Mouse (Mus musculus): ENCODE results near the gene Abraxas1.

The Abraxas1 gene

GRCm38 (mm10) chr5:100822826-100823225, 2.1 kb upstream of the Abraxas1 start:
- DNase-seq (ENCODE audit: low spot score in 2 of 2), result no peak

- no peak for DNase-seq (ENCODE audit: low spot score in 2 of 2)
Observed at GRCm38 (mm10) chr5:100821375-100821774, 610 bp upstream of the Abraxas1 start.

- DNase-seq (ENCODE audit: low spot score in 2 of 2), result no peak
Observed at GRCm38 (mm10) chr5:100819568-100820480, 941 bp downstream of the Abraxas1 start.

- no peak for DNase-seq (ENCODE audit: low spot score in 2 of 2)
Observed at GRCm38 (mm10) chr5:100818341-100818740, 2.4 kb downstream of the Abraxas1 start.

GRCm38 (mm10) chr5:100798165-100798860, 22.5 kb downstream of the Abraxas1 start, which contains the start of the genes Helq and Mrps18c:
Helq (minus strand) TSS chr5:100798598.
Mrps18c (plus strand) TSS chr5:100798627.
- peak; percentile 86 to 91 for DNase-seq (ENCODE audit: low spot score in 2 of 2)

- no peak for DNase-seq (ENCODE audit: low spot score in 2 of 2)
Observed at GRCm38 (mm10) chr5:100794084-100794483, 26.7 kb downstream of the Abraxas1 start.

GRCm38 (mm10) chr5:100792261-100792660, 28.5 kb downstream of the Abraxas1 start:
- DNase-seq (ENCODE audit: low spot score in 2 of 2), result no peak

- no peak for DNase-seq (ENCODE audit: low spot score in 2 of 2)
Observed at GRCm38 (mm10) chr5:100787527-100787926, 33.2 kb downstream of the Abraxas1 start.

GRCm38 (mm10) chr5:100779002-100779401, 41.8 kb downstream of the Abraxas1 start:
- DNase-seq (ENCODE audit: low spot score in 2 of 2), result no peak

GRCm38 (mm10) chr5:100776900-100777299, 43.9 kb downstream of the Abraxas1 start:
- no peak for DNase-seq (ENCODE audit: low spot score in 2 of 2)

- DNase-seq (ENCODE audit: low spot score in 2 of 2), result no peak
Observed at GRCm38 (mm10) chr5:100775778-100776404, 44.9 kb downstream of the Abraxas1 start.

- DNase-seq (ENCODE audit: low spot score in 2 of 2), result no peak
Observed at GRCm38 (mm10) chr5:100771575-100771974, 49.2 kb downstream of the Abraxas1 start.

GRCm38 (mm10) chr5:100766026-100766425, 54.7 kb downstream of the Abraxas1 start:
- no peak for DNase-seq (ENCODE audit: low spot score in 2 of 2)

- DNase-seq (ENCODE audit: low spot score in 2 of 2), result no peak
Observed at GRCm38 (mm10) chr5:100761736-100762135, 59.0 kb downstream of the Abraxas1 start.

GRCm38 (mm10) chr5:100760049-100760663, 60.6 kb downstream of the Abraxas1 start:
- no peak for DNase-seq (ENCODE audit: low spot score in 2 of 2)

GRCm38 (mm10) chr5:100758121-100758520, 62.6 kb downstream of the Abraxas1 start:
- no peak for DNase-seq (ENCODE audit: low spot score in 2 of 2)

All from spleen, postnatal 36 days (tissue).